Mouse (Mus musculus) bone marrow macrophage, adult 2 months (primary cell): Measurements from ENCODE around the gene Tagap.

Source experiments
- CTCF ChIP-seq: IDR thresholded peaks from 2 replicates; pipeline ENCODE4 v1.5.1; 2012; ENCODE audit warnings: low read depth, mild to moderate bottlenecking, low read length, moderate library complexity
- POLR2A ChIP-seq: IDR thresholded peaks from 2 replicates; pipeline ENCODE4 v1.6.1; 2012; ENCODE audit warnings: mild to moderate bottlenecking, low read depth, low read length, borderline replicate concordance

DNA sequence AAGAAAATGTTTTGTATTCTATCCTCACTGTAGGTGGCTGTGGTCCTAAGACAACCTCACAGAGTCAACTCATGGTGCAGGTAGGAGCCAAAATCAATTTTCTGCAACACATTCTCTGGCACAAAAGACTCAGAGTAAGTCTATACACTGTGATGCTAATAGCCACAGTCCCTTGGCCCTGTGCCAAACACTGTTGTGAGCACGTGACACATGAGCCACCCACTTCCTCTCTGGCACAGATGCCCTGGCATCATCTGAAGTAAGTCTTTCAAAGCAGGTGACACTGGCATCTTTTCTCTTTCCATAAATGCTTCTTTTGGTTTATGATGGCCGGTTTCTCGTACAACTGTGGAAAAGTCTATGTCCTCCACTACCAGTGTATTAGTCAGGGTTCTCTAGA, 23.4 kb upstream of the Tagap start:
- TF ChIP-seq CTCF: no peak
- no peak for TF ChIP-seq POLR2A
